Mouse (Mus musculus): Measurements from ENCODE around the gene Mefv.
"Not testable (repeated sequence)": the region's sequence is repeated elsewhere in the genome, so short reads cannot be mapped to it uniquely, and the experiment has no call there.

Gene Mefv

GRCm38 (mm10) chr16:3717980-3718379 is at the start of gene Mefv:
TSS of gene Mefv (minus strand) at chr16:3718097.
- DNase-seq, result no peak

GRCm38 (mm10) chr16:3748976-3749375 is 31.1 kb upstream of the Mefv start:
- no peak for DNase-seq

- DNase-seq, result no peak
These were observed 27.8 kb upstream of the Mefv start for GRCm38 (mm10) chr16:3745656-3746055.

GRCm38 (mm10) chr16:3744186-3744700 is 26.3 kb upstream of the Mefv start:
- no peak for DNase-seq

GRCm38 (mm10) chr16:3743503-3744185 is 25.7 kb upstream of the Mefv start, which contains the start of gene Zfp263:
TSS of gene Zfp263 (plus strand) at chr16:3744093.
- DNase-seq, result peak; percentile 98

GRCm38 (mm10) chr16:3742466-3742865 is 24.6 kb upstream of the Mefv start:
- no peak for DNase-seq

- DNase-seq, result no peak
These were observed 15.4 kb upstream of the Mefv start for GRCm38 (mm10) chr16:3733198-3733732.

GRCm38 (mm10) chr16:3732612-3733011 is 14.7 kb upstream of the Mefv start:
- DNase-seq, result no peak

GRCm38 (mm10) chr16:3727980-3728720 is 10.3 kb upstream of the Mefv start:
- DNase-seq, result no peak

- no peak for DNase-seq
These were observed 5.3 kb upstream of the Mefv start for GRCm38 (mm10) chr16:3723231-3723630.

- DNase-seq, result no peak
These were observed 3.2 kb downstream of the Mefv start for GRCm38 (mm10) chr16:3714731-3715130.

- no peak for DNase-seq
These were observed 11.2 kb downstream of the Mefv start for GRCm38 (mm10) chr16:3706680-3707079.

- DNase-seq, result no peak
These were observed 17.0 kb downstream of the Mefv start for GRCm38 (mm10) chr16:3700893-3701292.

GRCm38 (mm10) chr16:3699281-3699680 is 18.6 kb downstream of the Mefv start:
- no peak for DNase-seq

GRCm38 (mm10) chr16:3689608-3690007 is 28.3 kb downstream of the Mefv start:
- DNase-seq, result not testable (repeated sequence)

All from embryo, embryonic 11 days (tissue).